Mouse (Mus musculus): ENCODE results near the gene Pom121. TPM values are rescaled to one million over a fixed set of nuclear protein-coding genes. Genes with fewer than 3 reads are reported as not detected.
"Not testable (repeated sequence)": the region's sequence is repeated elsewhere in the genome, so short reads cannot be mapped to it uniquely, and the experiment has no call there.

Pom121 gene
- polyA plus RNA-seq, 1 experiment, result 7.6 TPM

GRCm38 (mm10) chr5:135381356-135381925 is 12.9 kb downstream of the Pom121 start:
- H3K4me3 ChIP-seq (ENCODE audit: insufficient read depth, low read depth, low read length), result no peak overlapping the region
- H3K27ac ChIP-seq (replicated peaks; ENCODE audit: low read depth, low read length), result no peak overlapping the region
- no peaks in the 10 kb centered on the region for H3K4me1 ChIP-seq (ENCODE audit: control insufficient read depth, insufficient read depth, insufficient read length, low read length)

GRCm38 (mm10) chr5:135380681-135381080 is 13.7 kb downstream of the Pom121 start:
- Histone ChIP-seq H3K4me3 (ENCODE audit: insufficient read depth, low read depth, low read length) (no peak overlapping the region), H3K27ac (replicated peaks; ENCODE audit: low read depth, low read length) (no peak overlapping the region), H3K4me1 (ENCODE audit: control insufficient read depth, insufficient read depth, insufficient read length, low read length) (no peaks in the 10 kb centered on the region)

GRCm38 (mm10) chr5:135376341-135376740 is 18.0 kb downstream of the Pom121 start:
- Histone ChIP-seq H3K4me1 (ENCODE audit: control insufficient read depth, insufficient read depth, insufficient read length, low read length) (no peaks in the 10 kb centered on the region), H3K27ac (replicated peaks; ENCODE audit: low read depth, low read length) (no peak overlapping the region), H3K4me3 (ENCODE audit: insufficient read depth, low read depth, low read length) (no peak overlapping the region)

GRCm38 (mm10) chr5:135375167-135375566 is 19.2 kb downstream of the Pom121 start:
- H3K4me3 ChIP-seq (ENCODE audit: insufficient read depth, low read depth, low read length), result no peak overlapping the region
- no peak overlapping the region for H3K27ac ChIP-seq (replicated peaks; ENCODE audit: low read depth, low read length)
- H3K4me1 ChIP-seq (ENCODE audit: control insufficient read depth, insufficient read depth, insufficient read length, low read length), result no peaks in the 10 kb centered on the region

GRCm38 (mm10) chr5:135373601-135374000 is 20.7 kb downstream of the Pom121 start:
- H3K4me3 ChIP-seq (ENCODE audit: insufficient read depth, low read depth, low read length), result no peak overlapping the region
- H3K27ac ChIP-seq (replicated peaks; ENCODE audit: low read depth, low read length), result no peak overlapping the region
- no peaks in the 10 kb centered on the region for H3K4me1 ChIP-seq (ENCODE audit: control insufficient read depth, insufficient read depth, insufficient read length, low read length)

- Histone ChIP-seq H3K4me3 (ENCODE audit: insufficient read depth, low read depth, low read length) (peak overlapping the region; percentile 10), H3K27ac (replicated peaks; ENCODE audit: low read depth, low read length) (no peak overlapping the region), H3K4me1 (ENCODE audit: control insufficient read depth, insufficient read depth, insufficient read length, low read length) (no peaks in the 10 kb centered on the region)
Measured at GRCm38 (mm10) chr5:135371195-135371594, 23.2 kb downstream of the Pom121 start.

GRCm38 (mm10) chr5:135369787-135370654 is 24.3 kb downstream of the Pom121 start, which contains the start of gene Nsun5:
Gene Nsun5 (plus strand): TSS chr5:135369953.
- Histone ChIP-seq H3K27ac (replicated peaks; ENCODE audit: low read depth, low read length) (peak within 1 kb of the TSS; percentile 90), H3K4me3 (ENCODE audit: insufficient read depth, low read depth, low read length) (peak within 1 kb of the TSS; percentile 63), H3K4me1 (ENCODE audit: control insufficient read depth, insufficient read depth, insufficient read length, low read length) (no peaks in the 10 kb centered on the region)

GRCm38 (mm10) chr5:135369196-135369595 is 25.1 kb downstream of the Pom121 start:
- Histone ChIP-seq H3K27ac (replicated peaks; ENCODE audit: low read depth, low read length) (peak overlapping the region; percentile 90), H3K4me3 (ENCODE audit: insufficient read depth, low read depth, low read length) (peak overlapping the region; percentile 63)
- not testable (repeated sequence) for H3K4me1 ChIP-seq (ENCODE audit: control insufficient read depth, insufficient read depth, insufficient read length, low read length)

GRCm38 (mm10) chr5:135368312-135368711 is 26.0 kb downstream of the Pom121 start:
- no peak overlapping the region for H3K4me3 ChIP-seq (ENCODE audit: insufficient read depth, low read depth, low read length)
- peak overlapping the region; percentile 73 for H3K27ac ChIP-seq (replicated peaks; ENCODE audit: low read depth, low read length)
- no peaks in the 10 kb centered on the region for H3K4me1 ChIP-seq (ENCODE audit: control insufficient read depth, insufficient read depth, insufficient read length, low read length)

GRCm38 (mm10) chr5:135367841-135368240 is 26.5 kb downstream of the Pom121 start:
- Histone ChIP-seq H3K4me1 (ENCODE audit: control insufficient read depth, insufficient read depth, insufficient read length, low read length) (no peaks in the 10 kb centered on the region), H3K4me3 (ENCODE audit: insufficient read depth, low read depth, low read length) (no peak overlapping the region), H3K27ac (replicated peaks; ENCODE audit: low read depth, low read length) (no peak overlapping the region)

GRCm38 (mm10) chr5:135363540-135363939 is 30.8 kb downstream of the Pom121 start:
- H3K4me3 ChIP-seq (ENCODE audit: insufficient read depth, low read depth, low read length), result no peak overlapping the region
- H3K27ac ChIP-seq (replicated peaks; ENCODE audit: low read depth, low read length), result no peak overlapping the region
- no peaks in the 10 kb centered on the region for H3K4me1 ChIP-seq (ENCODE audit: control insufficient read depth, insufficient read depth, insufficient read length, low read length)

GRCm38 (mm10) chr5:135362572-135362971 is 31.8 kb downstream of the Pom121 start:
- Histone ChIP-seq H3K4me3 (ENCODE audit: insufficient read depth, low read depth, low read length) (no peak overlapping the region), H3K4me1 (ENCODE audit: control insufficient read depth, insufficient read depth, insufficient read length, low read length) (no peaks in the 10 kb centered on the region), H3K27ac (replicated peaks; ENCODE audit: low read depth, low read length) (no peak overlapping the region)

GRCm38 (mm10) chr5:135359772-135360171 is 34.6 kb downstream of the Pom121 start:
- no peaks in the 10 kb centered on the region for H3K4me1 ChIP-seq (ENCODE audit: control insufficient read depth, insufficient read depth, insufficient read length, low read length)
- no peak overlapping the region for H3K27ac ChIP-seq (replicated peaks; ENCODE audit: low read depth, low read length)
- H3K4me3 ChIP-seq (ENCODE audit: insufficient read depth, low read depth, low read length), result no peak overlapping the region

- Histone ChIP-seq H3K4me3 (ENCODE audit: insufficient read depth, low read depth, low read length) (no peak overlapping the region), H3K4me1 (ENCODE audit: control insufficient read depth, insufficient read depth, insufficient read length, low read length) (no peaks in the 10 kb centered on the region), H3K27ac (replicated peaks; ENCODE audit: low read depth, low read length) (no peak overlapping the region)
Measured at GRCm38 (mm10) chr5:135357556-135357955, 36.8 kb downstream of the Pom121 start.

- Histone ChIP-seq H3K4me3 (ENCODE audit: insufficient read depth, low read depth, low read length) (no peak overlapping the region), H3K4me1 (ENCODE audit: control insufficient read depth, insufficient read depth, insufficient read length, low read length) (no peaks in the 10 kb centered on the region), H3K27ac (replicated peaks; ENCODE audit: low read depth, low read length) (no peak overlapping the region)
Measured at GRCm38 (mm10) chr5:135356090-135356489, 38.3 kb downstream of the Pom121 start.

GRCm38 (mm10) chr5:135353564-135353963 is 40.8 kb downstream of the Pom121 start:
- Histone ChIP-seq H3K27ac (replicated peaks; ENCODE audit: low read depth, low read length) (no peak overlapping the region), H3K4me1 (ENCODE audit: control insufficient read depth, insufficient read depth, insufficient read length, low read length) (no peaks in the 10 kb centered on the region), H3K4me3 (ENCODE audit: insufficient read depth, low read depth, low read length) (no peak overlapping the region)

Measured in brown adipose tissue, adult 24 weeks (tissue).